Mouse (Mus musculus) midbrain, postnatal 0 days (tissue): ENCODE data around the gene Stx2. TPM values are rescaled to one million over a fixed set of nuclear protein-coding genes. Genes with fewer than 3 reads are reported as not detected.

ENCODE experiments used
- ATAC-seq: fragments of 200-750 bp; cut with Nextera tagmentation; 2 replicates; pipeline ENCODE4 v1.8.0; 2017; ENCODE audit warnings: moderate number of reproducible peaks, mild to moderate bottlenecking, moderate TSS enrichment, moderate library complexity; ENCODE audit not compliant: low FRiP score
- DNase-seq: peaks from one replicate; pipeline ENCODE4 v3.0.0-alpha.2; 2015; ENCODE audit warnings: low spot score
- H3K27ac ChIP-seq: fragments of 300-500 bp; sonication (generic); 2 replicates; pipeline ENCODE4 v1.5.1; 2014; ENCODE audit warnings: low read depth, mild to moderate bottlenecking, low read length, mixed read lengths
- H3K27me3 ChIP-seq: fragments of 300-500 bp; sonication (generic); 2 replicates; pipeline ENCODE4 v1.6.1; 2014; ENCODE audit warnings: low read length, control low read depth, mixed read lengths; ENCODE audit not compliant: insufficient read depth
- H3K36me3 ChIP-seq: fragments of 300-500 bp; sonication (generic); 2 replicates; pipeline ENCODE4 v1.6.1; 2014; ENCODE audit warnings: low read length, control low read depth, mixed read lengths; ENCODE audit not compliant: insufficient read depth
- H3K4me1 ChIP-seq: fragments of 300-500 bp; sonication (generic); 2 replicates; pipeline ENCODE4 v1.6.1; 2014; ENCODE audit warnings: mild to moderate bottlenecking, control low read depth, antibody characterized with exemption, low read length, mixed read lengths; ENCODE audit not compliant: insufficient read depth
- H3K4me2 ChIP-seq: fragments of 300-500 bp; sonication (generic); 2 replicates; pipeline ENCODE4 v1.6.1; 2014; ENCODE audit warnings: low read depth, mild to moderate bottlenecking, low read length, mixed read lengths; ENCODE audit not compliant: poor library complexity, severe bottlenecking
- H3K4me3 ChIP-seq: fragments of 300-500 bp; sonication (generic); 2 replicates; pipeline ENCODE4 v1.5.1; 2014; ENCODE audit warnings: low read depth, mild to moderate bottlenecking, low read length, moderate library complexity
- H3K9ac ChIP-seq: fragments of 300-500 bp; sonication (generic); replicated peaks from 2 replicates; pipeline ENCODE4 v1.6.1; 2014; ENCODE audit warnings: mild to moderate bottlenecking, low read length, moderate library complexity, mixed read lengths; ENCODE audit not compliant: poor library complexity, severe bottlenecking
- H3K9me3 ChIP-seq: fragments of 300-500 bp; sonication (generic); 2 replicates; pipeline ENCODE4 v1.6.1; 2016; ENCODE audit warnings: low read length, control low read depth
- CTCF ChIP-seq: IDR thresholded peaks from 2 replicates; pipeline ENCODE4 v1.5.1; 2016; ENCODE audit warnings: antibody characterized with exemption, mild to moderate bottlenecking
- WGBS: fragments of 180-500 bp; shearing (Covaris S2); extraction: QIAGEN DNeasy Blood & Tissue Kit; methylation state at CpG from one replicate; pipeline ENCODE4 v1.1.7; 2014; 5-methylcytosine and 5-hydroxymethylcytosine counted together
- polyA plus RNA-seq: library from polyadenylated mRNA; unstranded; fragments of >200 nt; fragmentation: Nextera tagmentation; extraction: Ambion mirVana; gene quantifications from 2 replicates; pipeline ENCODE4 v1.2.1, GENCODE M21; 2015
- total RNA-seq: library from RNA; depleted of rRNA; stranded (reverse); fragments of >200 nt; gene quantifications from 2 replicates; pipeline ENCODE4 v1.2.3, GENCODE M21; 2014

The Stx2 gene
- total and polyA plus RNA-seq, 2 experiments from 2014 or later = 11.9 to 15.5 TPM

DNA sequence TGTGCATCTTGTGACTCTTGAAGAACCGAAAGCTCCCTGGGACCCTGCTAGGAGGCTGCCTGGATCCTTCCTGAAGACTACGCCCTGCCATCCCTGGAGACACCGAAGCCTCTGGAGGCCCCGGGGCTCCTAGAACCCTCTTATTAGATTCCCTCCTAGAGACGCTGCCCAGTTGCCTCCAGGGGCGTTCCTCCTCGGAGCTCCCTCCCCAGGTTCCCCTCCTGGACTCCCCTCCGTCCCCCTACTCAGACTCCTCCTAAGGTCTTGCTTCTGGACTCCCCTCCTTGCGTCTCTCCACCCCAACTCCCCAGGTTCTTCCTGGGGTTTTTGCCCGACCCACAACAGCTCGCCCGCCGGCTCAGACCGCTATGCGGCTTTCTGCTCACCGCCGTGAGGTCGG is 366 bp downstream of the Stx2 start:
- TF ChIP-seq CTCF = no peak
- DNase-seq (no peak), ATAC-seq (peak; percentile 48)
- H3K27me3 ChIP-seq = no peaks in the 10 kb centered on the region
- 0 out of 2 replicates have a peak, but pooled peaks cover 3% of the 10 kb centered on the region for H3K4me1 ChIP-seq
- H3K36me3 ChIP-seq = peaks cover 3% of the 10 kb centered on the region; the same call in 1 of the 2 replicates
- H3K27ac ChIP-seq = 0 out of 2 replicates have a peak overlapping the region, but pooled peaks have one; percentile 32
- WGBS = under 1% methylated on average over 18 of the region's 18 CpGs
- H3K4me2 ChIP-seq = peak overlapping the region; percentile 86
- H3K9ac ChIP-seq = peak overlapping the region; percentile 74
- H3K9me3 ChIP-seq = no peaks in the 10 kb centered on the region
- H3K4me3 ChIP-seq = peak overlapping the region; percentile 71

DNA sequence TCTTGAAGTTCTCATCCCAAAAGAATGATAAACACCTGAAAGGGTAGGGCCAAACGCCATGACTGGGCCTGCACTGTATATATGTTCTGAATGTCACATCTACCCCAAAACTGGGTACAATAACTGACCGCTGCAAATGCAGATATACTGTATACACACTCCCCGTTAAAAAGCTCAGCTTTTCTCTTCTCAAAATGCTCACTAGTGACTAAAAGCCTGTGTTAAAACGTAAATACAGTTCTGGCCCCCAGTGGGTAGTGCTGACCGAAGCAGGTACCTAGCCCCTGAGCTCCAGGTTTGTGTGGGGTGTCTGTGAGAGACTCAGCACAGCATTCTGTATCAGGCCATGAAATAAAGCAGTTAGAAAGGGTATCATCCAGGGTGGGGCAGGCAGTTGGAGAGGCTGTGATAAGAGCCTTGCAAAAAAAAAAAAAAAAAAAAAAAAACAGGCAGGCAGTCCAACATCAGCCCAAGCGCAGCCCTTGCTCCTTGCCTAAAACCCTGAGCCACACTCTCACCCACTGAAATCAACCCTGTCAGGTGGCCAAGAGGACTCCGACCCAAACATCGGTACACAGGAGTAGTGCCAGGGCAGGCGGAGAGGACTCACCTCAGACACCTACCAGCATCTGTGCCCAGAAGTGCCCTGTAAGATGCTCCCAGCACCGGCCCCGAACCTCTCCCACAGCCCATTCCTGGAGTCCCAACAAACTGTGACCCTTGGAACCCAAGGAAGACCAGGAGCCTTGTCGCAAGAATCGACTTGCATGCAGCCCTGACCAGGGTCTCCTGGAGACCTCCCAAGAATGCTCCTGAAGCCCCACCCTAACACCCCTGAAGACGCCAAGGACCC is 1.0 kb downstream of the Stx2 start:
- H3K9me3 ChIP-seq = no peaks in the 10 kb centered on the region
- H3K36me3 ChIP-seq = peaks cover 6% of the 10 kb centered on the region; the same call in 1 of the 2 replicates
- DNase-seq (no peak), ATAC-seq (no peak)
- TF ChIP-seq CTCF = no peak
- H3K27ac ChIP-seq = no peak overlapping the region
- WGBS = 55% methylated on average over 14 of the region's 14 CpGs
- H3K4me1 ChIP-seq = 0 out of 2 replicates have a peak, but pooled peaks cover 3% of the 10 kb centered on the region
- H3K27me3 ChIP-seq = no peaks in the 10 kb centered on the region
- peak overlapping the region; percentile 74 for H3K9ac ChIP-seq
- H3K4me3 ChIP-seq = peak overlapping the region; percentile 71
- peak overlapping the region; percentile 86 for H3K4me2 ChIP-seq

DNA sequence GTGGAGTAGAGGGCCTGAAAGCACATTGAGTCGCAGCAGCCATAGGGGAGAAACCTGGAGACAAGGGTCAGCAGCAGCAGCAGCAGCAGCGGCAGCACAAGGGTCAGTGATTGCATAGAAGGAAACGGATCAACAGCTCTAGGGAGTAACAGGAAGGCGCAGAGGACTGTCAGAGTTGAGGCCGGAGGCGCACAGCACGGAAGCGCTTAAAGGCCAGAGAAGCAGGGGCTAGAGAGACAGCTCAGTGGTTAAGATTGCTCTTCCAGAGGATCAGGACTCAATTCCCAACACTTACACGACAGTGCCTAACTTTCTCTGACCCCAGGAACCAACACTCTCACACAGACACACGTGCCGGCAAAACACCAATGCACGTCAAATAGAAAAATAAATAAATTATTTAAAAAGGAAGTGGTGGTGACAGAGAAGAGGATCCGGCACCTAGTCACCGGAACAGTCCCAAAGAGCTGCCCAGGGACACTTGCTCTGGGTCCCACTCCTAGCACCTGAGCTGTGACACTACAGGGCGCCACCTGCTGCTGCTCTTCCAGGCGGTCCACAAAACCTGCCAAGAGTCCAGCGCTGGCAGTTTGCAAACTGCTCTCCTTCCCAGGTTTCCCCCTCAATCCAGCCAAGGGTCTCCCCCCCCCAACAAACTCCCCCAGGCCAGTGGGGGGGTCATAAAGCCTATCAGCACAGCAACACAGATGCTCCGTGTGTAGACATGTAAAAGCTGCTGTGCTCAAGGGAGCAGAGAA is 2.2 kb downstream of the Stx2 start:
- H3K4me3 ChIP-seq = no peak overlapping the region
- H3K4me2 ChIP-seq = peak overlapping the region; percentile 86; the same call in 1 of the 2 replicates
- H3K4me1 ChIP-seq = 0 out of 2 replicates have a peak, but pooled peaks cover 3% of the 10 kb centered on the region
- H3K27me3 ChIP-seq = no peaks in the 10 kb centered on the region
- ATAC-seq (no peak), DNase-seq (no peak)
- H3K27ac ChIP-seq = no peak overlapping the region
- no peaks in the 10 kb centered on the region for H3K9me3 ChIP-seq
- WGBS = 80% methylated on average over 18 of the region's 18 CpGs
- TF ChIP-seq CTCF = peak; percentile 16; the same call in 1 of the 2 replicates
- no peak overlapping the region for H3K9ac ChIP-seq
- peaks cover 6% of the 10 kb centered on the region; the same call in 1 of the 2 replicates for H3K36me3 ChIP-seq

DNA sequence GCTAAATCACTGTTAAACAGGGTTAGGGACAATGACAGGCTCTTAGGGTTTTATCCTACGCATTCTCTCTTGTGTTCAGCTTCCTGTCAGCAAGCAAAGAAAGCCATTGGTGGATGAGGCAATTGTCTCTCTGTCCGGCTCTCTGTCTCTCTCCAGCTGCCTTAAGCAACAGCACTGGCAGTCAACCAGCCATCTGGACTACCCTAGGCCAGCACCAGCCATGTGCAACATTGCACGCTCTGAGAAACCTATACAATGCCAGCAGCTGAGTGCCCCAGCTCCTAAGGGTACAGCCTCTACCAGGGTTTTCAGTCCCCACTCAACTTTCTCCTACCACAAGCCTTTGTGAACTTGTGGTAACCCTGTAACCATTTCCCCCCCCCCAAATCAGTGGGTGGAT is 3.0 kb downstream of the Stx2 start:
- Histone ChIP-seq H3K9me3 (no peaks in the 10 kb centered on the region), H3K4me1 (peaks cover 3% of the 10 kb centered on the region; the same call in 1 of the 2 replicates), H3K27ac (no peak overlapping the region), H3K9ac (no peak overlapping the region), H3K4me2 (no peak overlapping the region), H3K36me3 (peaks cover 6% of the 10 kb centered on the region; the same call in 1 of the 2 replicates), H3K4me3 (no peak overlapping the region), H3K27me3 (no peaks in the 10 kb centered on the region)
- no peak for TF ChIP-seq CTCF
- no peak for ATAC-seq
- WGBS = 65% methylated on average over 3 of the region's 3 CpGs
- peak; percentile 40 for DNase-seq

DNA sequence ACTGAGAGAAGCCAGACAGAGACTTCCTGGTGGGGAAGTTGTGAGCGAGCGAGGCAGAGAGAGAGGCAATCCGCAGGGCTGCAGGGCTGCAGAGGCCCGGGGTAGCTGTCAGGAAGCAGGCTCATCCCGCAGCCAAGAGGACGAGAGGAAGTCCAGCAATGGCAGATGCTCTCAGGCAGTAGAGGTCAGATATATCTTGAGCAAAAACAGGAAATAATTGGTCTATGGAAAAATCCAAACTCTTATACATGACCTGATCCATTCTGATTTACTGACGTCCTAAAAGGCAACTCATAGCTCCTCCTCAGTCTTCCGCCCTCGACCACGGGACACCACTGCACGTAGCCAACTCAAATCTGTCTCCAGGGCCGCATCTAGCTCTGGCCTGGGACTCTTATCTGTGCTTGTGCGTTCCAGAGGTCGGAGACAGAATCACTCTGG is 5.8 kb downstream of the Stx2 start:
- Histone ChIP-seq H3K27ac (no peak overlapping the region), H3K36me3 (peaks cover 8% of the 10 kb centered on the region; the same call in 1 of the 2 replicates), H3K27me3 (no peaks in the 10 kb centered on the region), H3K9ac (no peak overlapping the region), H3K4me1 (peaks cover 3% of the 10 kb centered on the region; the same call in 1 of the 2 replicates), H3K9me3 (no peaks in the 10 kb centered on the region), H3K4me2 (no peak overlapping the region), H3K4me3 (no peak overlapping the region)
- no peak for TF ChIP-seq CTCF
- ATAC-seq (no peak), DNase-seq (no peak)
- WGBS = 53% methylated on average over 14 of the region's 14 CpGs
